Mouse (Mus musculus) cerebral cortex, adult 2 months (tissue): ENCODE results near the gene Pxn.

ENCODE experiments used
- WGBS: fragments of 180-500 bp; shearing (Covaris S2); methylation state at CpG from one replicate; pipeline ENCODE4 v1.1.7; 2018; 5-methylcytosine and 5-hydroxymethylcytosine counted together

Pxn gene

DNA sequence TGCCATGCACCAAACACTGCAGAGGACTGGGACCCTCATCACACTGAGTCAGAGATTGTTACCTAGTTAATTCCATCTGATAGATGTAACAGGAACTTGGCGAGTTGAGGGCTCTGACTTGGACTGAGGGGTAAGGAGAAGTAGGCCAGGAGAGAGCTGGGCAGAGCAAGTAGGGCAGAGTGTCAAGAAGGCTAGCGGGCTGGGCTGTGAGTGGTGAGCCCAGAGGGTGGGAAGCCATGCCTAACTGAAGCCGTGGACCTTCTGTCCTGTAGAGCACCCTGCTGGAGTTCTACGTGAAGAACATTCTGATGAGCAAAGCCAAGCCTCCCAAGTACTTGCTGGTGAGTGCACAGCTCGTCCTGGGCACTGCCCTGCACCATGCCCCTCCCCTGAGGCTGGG is 72.9 kb downstream of the Pxn start:
- 79% methylated on average over 5 of the region's 5 CpGs for WGBS

DNA sequence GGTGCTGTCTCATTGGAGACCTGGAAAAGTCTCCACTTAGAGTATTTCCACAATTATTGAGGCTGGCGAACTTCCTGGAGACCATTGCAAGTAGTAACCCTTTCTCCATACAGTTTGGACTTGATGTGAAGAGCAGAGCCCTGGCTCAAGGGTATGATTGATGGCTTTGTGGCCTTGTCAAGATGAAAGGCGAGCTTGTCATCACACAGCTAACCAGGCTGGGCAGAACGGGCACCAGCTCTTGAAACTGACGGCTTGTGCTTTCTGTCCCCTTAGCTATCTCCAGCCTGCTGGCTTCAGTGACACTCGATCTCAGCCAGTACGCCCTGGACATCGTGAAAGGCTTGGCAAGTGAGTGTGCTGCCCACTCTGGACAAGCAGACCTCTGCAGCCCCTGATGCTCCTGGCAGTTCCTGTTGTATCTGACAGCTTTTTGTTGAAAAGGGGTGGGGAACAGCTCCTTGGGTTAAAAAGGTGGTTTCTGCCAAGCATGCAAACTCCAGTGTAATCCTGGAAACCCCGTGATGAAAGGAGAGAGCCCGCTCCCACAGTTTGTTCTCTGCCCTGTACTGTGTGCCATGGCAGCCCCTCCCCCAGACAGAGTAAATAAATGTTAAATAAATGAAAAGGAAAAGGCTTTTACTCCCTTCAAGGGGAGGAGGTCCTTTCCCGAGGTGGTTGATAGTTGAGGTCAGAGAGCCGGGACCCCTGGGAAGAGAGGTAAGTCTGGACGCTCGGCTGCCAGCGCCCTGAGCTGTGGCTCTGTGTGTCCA is 73.9 kb downstream of the Pxn start:
- WGBS, result 94% methylated on average over 14 of the region's 14 CpGs

DNA sequence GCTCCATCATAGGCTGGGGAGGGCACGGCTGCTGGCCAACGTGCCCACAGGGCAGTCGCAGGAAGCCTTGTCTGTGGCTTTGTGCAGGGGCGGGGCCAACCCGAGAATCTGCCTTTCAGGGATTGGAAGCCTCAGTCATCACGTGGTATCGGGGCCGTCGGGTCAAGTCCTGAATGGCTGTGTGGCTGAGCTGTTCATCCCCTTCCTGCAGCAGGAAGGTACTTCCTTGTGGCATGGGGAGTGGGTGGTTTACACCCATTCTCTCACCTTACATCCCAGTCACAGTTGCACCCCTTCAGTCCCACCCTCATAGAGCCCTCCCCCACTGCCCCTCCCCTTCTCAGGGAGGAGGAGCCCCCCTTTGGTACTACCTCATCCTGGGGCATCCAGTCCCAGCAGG is 75.2 kb downstream of the Pxn start:
- 96% methylated on average over 9 of the region's 9 CpGs for WGBS

DNA sequence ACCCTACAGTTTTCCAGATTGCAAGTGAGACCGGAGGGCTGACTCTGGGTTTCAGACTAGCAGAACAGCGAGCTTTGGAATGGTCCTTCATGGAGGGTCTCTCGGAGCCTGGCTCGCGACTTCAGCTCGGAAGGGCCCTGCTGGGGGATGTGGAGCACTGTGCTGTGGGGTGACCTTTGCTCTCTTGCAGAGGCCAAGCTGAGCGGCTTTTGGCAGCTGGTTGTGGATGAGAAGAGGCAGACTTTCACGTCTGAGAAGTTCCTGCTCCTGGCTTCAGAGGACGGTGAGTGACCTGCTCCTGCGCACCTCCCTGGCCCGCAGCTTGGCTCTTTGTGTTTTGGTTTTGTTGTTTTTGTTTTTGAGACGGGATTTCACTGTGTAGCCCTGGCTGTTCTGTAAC is 79.1 kb downstream of the Pxn start:
- 89% methylated on average over 12 of the region's 12 CpGs for WGBS

DNA sequence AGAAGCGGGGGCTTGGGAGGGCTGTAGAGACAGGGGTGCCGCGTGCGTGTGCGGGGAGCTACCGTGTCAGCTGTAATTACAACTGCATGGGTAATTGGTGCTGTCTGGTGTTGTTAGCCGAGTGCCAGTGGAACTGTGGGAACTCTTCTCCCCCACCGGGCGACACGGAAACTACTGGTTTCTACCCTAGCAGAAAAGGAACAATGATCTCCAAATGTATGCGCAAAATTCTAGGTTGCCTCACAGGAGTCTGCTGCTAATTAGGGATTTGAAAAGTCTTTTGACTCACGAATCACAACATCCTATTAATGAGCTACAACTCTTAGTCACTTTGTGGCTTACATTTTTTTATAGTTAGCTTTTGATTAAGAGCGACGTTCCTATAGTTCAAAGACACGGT is 79.7 kb downstream of the Pxn start:
- WGBS, result 43% methylated on average over 15 of the region's 15 CpGs

DNA sequence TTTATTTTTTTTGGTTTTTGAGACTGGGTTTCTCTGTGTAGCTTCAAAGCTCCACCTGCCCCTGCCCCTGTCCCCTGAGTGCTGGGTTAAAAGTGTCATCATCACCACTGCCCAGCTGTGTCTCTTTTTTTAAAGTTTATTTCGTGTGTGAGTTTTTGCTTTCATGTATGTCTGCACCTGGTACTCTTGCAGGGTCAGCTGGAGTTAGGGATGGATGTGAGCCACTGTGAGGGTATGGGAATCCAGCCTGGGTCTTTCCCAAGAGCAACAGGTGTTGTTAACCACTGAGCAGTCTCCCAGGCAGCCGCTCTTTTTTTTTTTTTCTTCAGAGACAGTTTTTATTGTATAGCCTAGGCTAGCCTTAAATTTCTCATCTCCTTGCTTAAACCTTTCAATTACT is 80.3 kb downstream of the Pxn start:
- 92% methylated on average over 2 of the region's 2 CpGs for WGBS

DNA sequence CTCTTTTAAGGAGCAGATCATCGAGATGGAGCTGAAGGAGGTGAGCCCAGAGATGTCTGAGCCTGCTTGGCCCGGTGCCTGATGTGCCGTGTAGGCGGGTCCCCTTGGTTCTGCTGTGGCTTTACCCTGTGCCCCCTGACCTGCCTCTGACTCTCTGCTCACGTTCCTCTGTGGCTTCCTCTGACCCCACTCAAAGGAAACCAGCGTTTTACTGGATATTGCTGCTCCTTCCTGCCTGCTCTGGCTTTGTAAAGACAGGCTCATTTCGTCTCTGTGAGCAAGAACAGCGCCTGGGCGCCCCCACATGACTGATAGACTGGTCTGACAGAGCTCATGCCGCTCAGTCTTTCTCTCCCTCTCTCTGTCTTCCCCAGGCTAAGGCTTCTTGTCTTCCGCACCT is 84.6 kb downstream of the Pxn start:
- 74% methylated on average over 11 of the region's 11 CpGs for WGBS

DNA sequence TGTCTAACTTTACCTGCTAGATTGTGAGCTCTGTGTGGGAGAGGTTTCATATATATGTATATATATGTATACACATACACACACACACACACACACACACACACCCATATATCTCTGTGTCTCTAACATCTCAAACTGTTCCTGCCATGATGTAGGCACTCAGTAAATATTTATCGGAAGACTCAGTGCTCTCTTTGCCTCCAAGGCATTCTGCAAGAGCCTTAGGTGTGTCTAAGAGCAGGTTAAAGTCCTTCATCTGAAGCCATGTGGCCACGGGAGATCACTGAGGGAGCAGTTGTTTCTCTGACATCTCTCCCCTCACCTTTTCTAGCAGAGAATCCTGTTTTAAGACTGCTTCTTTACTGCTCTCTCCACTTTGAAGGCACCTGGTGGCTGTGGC is 85.0 kb downstream of the Pxn start:
- 97% methylated on average over 2 of the region's 2 CpGs for WGBS

DNA sequence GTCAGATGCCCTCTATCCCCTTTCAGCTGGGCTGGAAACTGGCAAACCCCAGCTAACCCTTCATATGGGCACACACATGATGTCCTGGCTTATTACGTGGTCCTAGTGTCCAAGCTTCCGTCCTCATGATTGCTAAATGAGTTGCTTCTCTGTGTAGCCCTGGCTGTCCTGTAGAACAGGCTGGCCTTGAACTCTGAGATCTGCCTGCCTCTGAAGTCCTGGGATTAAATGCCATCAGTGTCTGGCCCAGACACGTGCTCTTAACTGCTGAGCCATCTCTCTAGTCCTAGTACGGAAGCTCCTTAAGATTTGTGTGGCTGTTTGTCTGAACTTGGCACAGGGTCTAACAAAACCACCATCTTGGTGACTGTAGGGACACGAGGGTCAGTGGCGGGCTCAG is 97.1 kb downstream of the Pxn start:
- WGBS, result 90% methylated on average over 6 of the region's 6 CpGs
